Mouse (Mus musculus) heart, embryonic 14.5 days (tissue): ENCODE results near the gene Prkg1. TPM values are rescaled to one million over a fixed set of nuclear protein-coding genes. Genes with fewer than 3 reads are reported as not detected.

ENCODE experiments used
- ATAC-seq: fragments of 200-750 bp; cut with Nextera tagmentation; 2 replicates; pipeline ENCODE4 v1.8.0; 2017; ENCODE audit warnings: low read depth, moderate TSS enrichment; ENCODE audit not compliant: insufficient number of reproducible peaks, insufficient read depth, low FRiP score
- H3K27ac ChIP-seq, 2 experiments: fragments of 200-500 bp in 1 of 2; fragments of 300-500 bp in 1 of 2; sonication (generic) in 1 of 2; replicated peaks in 1 of 2; 2 replicates each; pipeline ENCODE4 v1.5.1; 2012 to 2014; ENCODE audit warnings: low read depth in 2 of 2, low read length in 2 of 2, control low read depth in 1 of 2, mild to moderate bottlenecking in 1 of 2, mixed read lengths in 1 of 2; ENCODE audit not compliant: control insufficient read depth in 1 of 2, insufficient read depth in 1 of 2
- H3K27me3 ChIP-seq: fragments of 300-500 bp; sonication (generic); 2 replicates; pipeline ENCODE4 v1.6.1; 2014; ENCODE audit warnings: mild to moderate bottlenecking, low read length, control low read depth; ENCODE audit not compliant: control insufficient read depth, insufficient read depth
- H3K36me3 ChIP-seq: fragments of 300-500 bp; sonication (generic); 2 replicates; pipeline ENCODE4 v1.6.1; 2014; ENCODE audit warnings: mild to moderate bottlenecking, control low read depth, low read length, mixed read lengths; ENCODE audit not compliant: control insufficient read depth, insufficient read depth
- H3K4me1 ChIP-seq, 2 experiments: fragments of 200-500 bp in 1 of 2; fragments of 300-500 bp in 1 of 2; sonication (generic) in 1 of 2; 2 replicates each; pipeline ENCODE4 v1.6.1; 2012 to 2014; ENCODE audit warnings: low read length in 2 of 2, control low read depth in 1 of 2, mixed read lengths in 1 of 2; ENCODE audit not compliant: control insufficient read depth in 2 of 2, insufficient read depth in 2 of 2
- H3K4me2 ChIP-seq: fragments of 300-500 bp; sonication (generic); 2 replicates; pipeline ENCODE4 v1.6.1; 2014; ENCODE audit warnings: mild to moderate bottlenecking, low read length
- H3K4me3 ChIP-seq, 2 experiments: fragments of 200-500 bp in 1 of 2; fragments of 300-500 bp in 1 of 2; sonication (generic) in 1 of 2; 2 replicates each; pipeline ENCODE4 v1.5.1; 2012 to 2014; ENCODE audit warnings: low read length in 2 of 2, mild to moderate bottlenecking in 2 of 2, control low read depth in 1 of 2, low read depth in 1 of 2, moderate library complexity in 1 of 2; ENCODE audit not compliant: control insufficient read depth in 1 of 2, insufficient read depth in 1 of 2
- H3K9ac ChIP-seq: fragments of 300-500 bp; sonication (generic); 2 replicates; pipeline ENCODE4 v1.6.1; 2014; ENCODE audit warnings: mild to moderate bottlenecking, low read length
- H3K9me3 ChIP-seq: fragments of 300-500 bp; sonication (generic); 2 replicates; pipeline ENCODE4 v1.6.1; 2016; ENCODE audit warnings: low read length, control low read depth; ENCODE audit not compliant: control insufficient read depth
- WGBS: fragments of 180-500 bp; shearing (Covaris S2); extraction: QIAGEN DNeasy Blood & Tissue Kit; methylation state at CpG from one replicate; pipeline ENCODE4 v1.1.7; 2014; 5-methylcytosine and 5-hydroxymethylcytosine counted together
- polyA plus RNA-seq: library from polyadenylated mRNA; unstranded; fragments of >200 nt; fragmentation: Nextera tagmentation; extraction: Ambion mirVana; gene quantifications from 2 replicates; pipeline ENCODE4 v1.2.1, GENCODE M21; 2014

The Prkg1 gene
- polyA plus RNA-seq, 1 experiment from 2014 or later: 9.6 TPM

DNA sequence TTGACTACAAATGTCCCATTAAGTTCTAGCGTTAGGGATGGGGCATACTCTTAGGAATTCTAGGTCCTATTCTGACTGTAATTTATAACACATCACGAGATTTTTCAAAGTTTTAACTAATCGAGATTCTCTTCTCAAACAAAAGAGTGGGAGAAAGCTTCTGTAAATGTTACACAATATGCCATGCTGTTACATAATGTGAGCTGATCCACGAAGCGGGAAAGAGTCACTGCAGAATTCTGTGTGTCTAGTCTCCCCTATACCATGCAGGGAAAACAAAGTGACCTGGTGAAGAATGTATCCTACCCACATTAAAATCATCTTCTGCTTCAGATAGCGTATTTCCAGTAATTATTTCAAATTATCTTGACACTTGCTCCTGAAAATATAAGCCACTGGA is 567.8 kb downstream of the Prkg1 start:
- Histone ChIP-seq H3K27ac (no peak overlapping the region), H3K27me3 (no peaks in the 10 kb centered on the region), H3K4me3 (no peak overlapping the region), H3K9ac (no peak overlapping the region), H3K4me1 (peaks cover 5 to 9% of the 10 kb centered on the region in 2 experiments; a peak in 3 of 4 replicates), H3K4me2 (no peak overlapping the region), H3K9me3 (no peaks in the 10 kb centered on the region), H3K36me3 (no peaks in the 10 kb centered on the region)
- ATAC-seq: no peak
- WGBS: 83% methylated on average over 6 of the region's 6 CpGs

DNA sequence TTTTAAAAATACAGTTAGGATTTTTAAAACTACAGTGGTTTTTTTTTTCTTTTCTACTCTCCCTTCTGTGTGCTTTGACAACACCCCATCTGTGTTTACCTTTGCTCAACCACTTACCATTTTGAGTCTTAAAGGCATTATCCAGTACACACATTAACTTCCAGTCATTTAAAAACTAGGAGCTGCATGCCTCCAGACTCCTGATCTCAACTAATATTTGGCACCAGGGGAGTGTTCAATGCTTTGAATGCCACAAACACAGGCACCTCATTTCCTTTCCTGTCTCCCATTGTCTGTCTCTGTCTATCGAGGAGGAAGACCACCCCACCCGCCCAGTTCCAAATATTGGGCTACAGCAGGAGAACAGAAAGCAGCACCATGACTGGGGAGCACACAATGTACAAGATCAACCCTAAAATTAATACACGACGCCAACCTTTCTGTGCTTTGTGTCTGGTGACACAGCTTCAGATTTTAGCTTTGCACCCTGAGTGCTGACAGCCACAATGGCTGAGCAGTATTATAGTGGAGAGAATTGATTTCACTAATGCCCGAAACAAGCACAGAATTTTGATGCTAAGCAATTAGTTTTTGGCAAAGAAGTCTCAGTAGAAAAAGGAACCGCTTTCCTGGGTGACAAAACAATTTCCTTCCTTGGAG is 576.1 kb downstream of the Prkg1 start:
- Histone ChIP-seq H3K36me3 (no peaks in the 10 kb centered on the region), H3K4me1 (no peaks in the 10 kb centered on the region), H3K9ac (no peak overlapping the region), H3K9me3 (no peaks in the 10 kb centered on the region), H3K4me2 (no peak overlapping the region), H3K27me3 (no peaks in the 10 kb centered on the region), H3K27ac (no peak overlapping the region), H3K4me3 (no peak overlapping the region)
- WGBS: 82% methylated on average over 6 of the region's 6 CpGs
- ATAC-seq: no peak

DNA sequence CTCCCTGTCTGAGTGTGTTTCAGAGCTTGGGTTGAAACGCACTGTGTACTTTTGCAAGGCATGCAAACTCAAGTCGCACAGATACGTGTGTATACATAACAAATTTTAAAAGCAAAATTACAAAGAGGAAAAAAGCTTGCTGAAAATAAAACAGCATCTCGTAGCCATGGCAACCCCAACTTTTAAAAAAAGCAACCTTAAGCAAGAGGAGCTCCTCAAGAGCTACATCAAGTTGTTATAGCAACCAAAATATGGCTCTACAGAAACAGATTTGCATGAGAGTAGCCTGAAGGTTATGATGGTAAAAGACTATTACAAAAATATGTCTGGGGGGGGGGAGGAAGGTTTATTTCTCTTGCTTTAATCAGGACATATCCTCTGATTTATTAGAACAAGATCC is 584.1 kb downstream of the Prkg1 start:
- H3K4me1 ChIP-seq: no peaks in the 10 kb centered on the region
- H3K9ac ChIP-seq: no peak overlapping the region
- no peaks in the 10 kb centered on the region for H3K36me3 ChIP-seq
- no peaks in the 10 kb centered on the region for H3K9me3 ChIP-seq
- no peak for ATAC-seq
- no peak overlapping the region for H3K4me2 ChIP-seq
- no peaks in the 10 kb centered on the region for H3K27me3 ChIP-seq
- no peak overlapping the region for H3K27ac ChIP-seq
- no peak overlapping the region for H3K4me3 ChIP-seq
- WGBS: 86% methylated on average over 4 of the region's 4 CpGs

DNA sequence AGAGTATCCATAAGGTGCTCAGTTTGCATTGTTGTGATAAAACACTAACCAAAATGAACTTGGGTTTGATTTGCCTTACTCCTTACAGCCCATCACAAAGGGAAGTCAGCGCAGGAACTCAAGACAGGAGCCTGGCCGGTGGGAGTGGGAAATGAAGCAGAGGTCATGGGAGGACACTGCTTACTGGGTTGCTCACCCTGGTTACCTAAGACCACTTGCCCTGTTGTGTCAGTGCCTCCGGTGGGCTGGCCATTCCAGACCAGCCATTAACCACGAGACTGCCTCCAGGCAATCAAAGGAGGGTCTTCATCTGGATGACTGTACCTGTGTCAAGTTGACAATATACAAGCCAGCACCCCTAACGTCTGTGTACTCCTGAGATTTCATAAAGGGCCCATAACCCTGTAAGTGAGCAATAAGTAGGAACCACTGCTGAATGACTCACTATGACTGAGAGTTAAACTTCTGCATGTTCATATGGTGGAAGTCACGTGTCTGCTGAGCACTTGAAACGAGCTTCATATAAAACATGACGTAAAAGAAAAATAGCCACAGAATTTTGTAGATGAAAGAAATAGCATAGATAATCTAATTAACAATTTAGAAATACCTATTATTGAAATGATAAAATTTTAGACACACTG is 587.4 kb downstream of the Prkg1 start:
- Histone ChIP-seq H3K27me3 (no peaks in the 10 kb centered on the region), H3K36me3 (no peaks in the 10 kb centered on the region), H3K9me3 (no peaks in the 10 kb centered on the region), H3K9ac (no peak overlapping the region), H3K4me2 (no peak overlapping the region), H3K4me1 (no peaks in the 10 kb centered on the region), H3K27ac (no peak overlapping the region), H3K4me3 (no peak overlapping the region)
- no peak for ATAC-seq
- WGBS: 80% methylated on average over 8 of the region's 8 CpGs

DNA sequence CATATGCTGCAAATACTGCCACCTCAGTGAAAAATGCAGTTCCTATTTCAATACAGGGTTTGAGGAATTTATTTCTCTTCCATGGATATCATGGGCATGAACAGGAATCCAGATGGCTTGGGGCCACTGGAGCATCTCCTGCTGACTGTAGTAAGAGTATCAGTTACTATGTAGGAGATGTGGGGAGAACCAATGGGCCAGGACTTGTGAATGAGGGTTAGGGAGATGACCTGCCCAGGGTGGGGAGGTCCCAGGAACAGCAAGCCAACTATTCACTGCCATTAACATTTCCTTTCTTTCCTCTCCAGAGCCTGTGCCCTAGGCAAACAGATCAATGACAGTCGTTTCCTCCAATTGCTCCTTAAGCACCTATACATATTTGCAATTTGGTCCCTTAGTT is 593.8 kb downstream of the Prkg1 start:
- WGBS: 56% methylated on average over 1 of the region's 1 CpGs

DNA sequence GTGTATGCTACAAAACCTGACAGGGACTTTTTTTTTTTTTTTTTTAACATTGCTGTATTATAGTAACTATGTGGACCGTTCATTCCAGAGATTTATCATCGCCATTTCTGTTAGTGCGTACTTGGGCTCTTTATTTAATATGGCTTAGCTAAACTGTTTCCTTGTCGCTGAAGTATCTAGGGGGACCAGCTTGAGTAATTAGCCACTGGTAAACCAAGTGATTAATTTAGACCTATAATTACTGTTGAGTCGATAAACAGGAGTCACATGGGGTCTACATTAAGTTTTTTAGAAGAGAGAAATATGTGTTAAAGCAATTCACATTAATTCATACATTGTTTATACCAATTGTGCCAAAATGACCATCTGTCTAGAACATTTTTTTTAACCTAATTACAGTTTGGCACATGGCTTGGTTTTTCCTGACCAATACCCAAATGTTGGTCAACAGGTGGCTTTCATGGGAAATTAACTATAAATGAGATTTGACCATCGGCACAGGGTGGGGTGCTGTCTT is 605.8 kb downstream of the Prkg1 start:
- H3K4me2 ChIP-seq: no peak overlapping the region
- no peak overlapping the region for H3K27ac ChIP-seq
- H3K9ac ChIP-seq: no peak overlapping the region
- ATAC-seq: no peak
- no peaks in the 10 kb centered on the region for H3K9me3 ChIP-seq
- H3K4me1 ChIP-seq: no peaks in the 10 kb centered on the region
- no peaks in the 10 kb centered on the region for H3K27me3 ChIP-seq
- WGBS: 92% methylated on average over 6 of the region's 6 CpGs
- H3K4me3 ChIP-seq: no peak overlapping the region
- H3K36me3 ChIP-seq: no peaks in the 10 kb centered on the region

More for the DNA sequence above, 593.8 kb downstream of the Prkg1 start:
- Histone ChIP-seq H3K9ac (no peak overlapping the region), H3K36me3 (no peaks in the 10 kb centered on the region), H3K27ac (no peak overlapping the region), H3K9me3 (no peaks in the 10 kb centered on the region), H3K4me3 (no peak overlapping the region), H3K4me2 (no peak overlapping the region), H3K4me1 (no peaks in the 10 kb centered on the region), H3K27me3 (no peaks in the 10 kb centered on the region)
- no peak for ATAC-seq

DNA sequence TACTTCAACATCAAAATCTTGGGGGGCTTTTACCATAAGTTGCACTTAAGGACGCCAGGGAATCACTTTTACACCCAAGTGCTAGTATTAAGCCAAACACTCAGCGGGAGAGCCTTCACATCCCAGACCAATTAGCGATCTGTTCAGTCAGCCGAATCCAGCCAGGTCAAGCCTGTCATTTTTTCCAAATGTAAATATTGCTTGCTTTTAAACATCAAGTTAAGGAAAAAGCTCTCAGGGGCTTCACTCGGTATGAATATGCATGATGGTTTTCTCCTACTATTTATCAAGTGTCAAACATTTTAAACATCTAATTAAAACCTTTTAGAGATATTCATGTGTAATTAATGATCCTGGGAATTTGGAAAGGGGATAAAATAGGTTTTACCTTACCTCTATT is 611.4 kb downstream of the Prkg1 start:
- ATAC-seq: no peak
- no peaks in the 10 kb centered on the region for H3K36me3 ChIP-seq
- WGBS: 53% methylated on average over 5 of the region's 5 CpGs

More for the DNA sequence above, 611.4 kb downstream of the Prkg1 start:
- no peaks in the 10 kb centered on the region for H3K4me1 ChIP-seq
- no peaks in the 10 kb centered on the region for H3K9me3 ChIP-seq
- no peak overlapping the region for H3K4me2 ChIP-seq
- no peaks in the 10 kb centered on the region for H3K27me3 ChIP-seq
- H3K4me3 ChIP-seq: no peak overlapping the region
- no peak overlapping the region for H3K27ac ChIP-seq
- no peak overlapping the region for H3K9ac ChIP-seq
